Mouse (Mus musculus): ENCODE measurements around the gene Wdr45b.
"Not testable (repeated sequence)": the region's sequence is repeated elsewhere in the genome, so short reads cannot be mapped to it uniquely, and the experiment has no call there.

Gene Wdr45b

GRCm38 (mm10) chr11:121328619-121329018 is 25.6 kb downstream of the Wdr45b start:
- no peak for DNase-seq (ENCODE audit: inconsistent ontology term)

- no peak for DNase-seq (ENCODE audit: inconsistent ontology term)
Measured at GRCm38 (mm10) chr11:121328206-121328605, 26.0 kb downstream of the Wdr45b start.

GRCm38 (mm10) chr11:121326681-121327080 is 27.6 kb downstream of the Wdr45b start:
- DNase-seq (ENCODE audit: inconsistent ontology term) = no peak

DNA sequence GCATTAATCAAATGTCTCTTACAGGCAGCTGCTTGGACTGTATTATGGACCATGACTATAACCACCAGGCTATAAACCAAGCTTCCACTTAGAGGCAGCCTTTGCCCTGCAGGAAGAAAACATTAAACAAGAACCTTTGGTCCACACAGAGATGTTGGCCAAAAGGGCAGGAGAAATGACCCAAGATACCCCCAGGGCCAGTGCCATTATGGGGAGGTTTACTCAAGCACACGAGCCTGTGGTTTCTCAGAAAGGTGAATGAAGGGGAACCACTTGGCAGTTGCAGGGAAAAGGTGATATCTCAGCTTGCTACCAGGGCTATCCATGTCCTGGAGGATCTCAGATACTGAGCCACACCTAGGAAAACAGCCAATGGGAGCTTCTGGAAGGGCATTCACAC is 28.2 kb downstream of the Wdr45b start:
- DNase-seq (ENCODE audit: inconsistent ontology term) = no peak

- DNase-seq (ENCODE audit: inconsistent ontology term) = not testable (repeated sequence)
Measured at GRCm38 (mm10) chr11:121307712-121308111, 46.5 kb downstream of the Wdr45b start.

- no peak for DNase-seq (ENCODE audit: inconsistent ontology term)
Measured at GRCm38 (mm10) chr11:121306608-121307007, 47.6 kb downstream of the Wdr45b start.

GRCm38 (mm10) chr11:121305371-121305770 is 48.9 kb downstream of the Wdr45b start:
- DNase-seq (ENCODE audit: inconsistent ontology term) = no peak

GRCm38 (mm10) chr11:121300265-121300664 is 54.0 kb downstream of the Wdr45b start:
- no peak for DNase-seq (ENCODE audit: inconsistent ontology term)

GRCm38 (mm10) chr11:121298493-121298892 is 55.8 kb downstream of the Wdr45b start:
- DNase-seq (ENCODE audit: inconsistent ontology term) = no peak

DNA sequence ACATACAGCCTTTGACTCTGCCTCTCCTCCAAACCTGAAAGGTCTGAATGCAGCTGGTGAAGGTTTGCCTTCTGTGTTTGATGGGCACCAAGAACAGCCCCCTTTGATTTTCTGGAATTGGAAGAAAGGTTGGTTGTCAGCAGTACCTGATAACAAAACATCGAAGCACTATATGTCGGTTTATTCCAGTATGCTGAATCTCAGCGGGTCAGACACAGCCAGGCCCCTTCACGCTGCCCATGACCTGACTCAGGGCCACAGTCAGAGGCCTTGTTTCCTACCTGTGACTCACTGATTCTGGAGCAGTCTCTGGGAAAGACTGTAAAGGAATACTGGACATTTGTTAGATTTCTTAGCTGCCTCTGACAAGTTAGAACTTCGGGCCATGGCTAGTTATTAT is 59.5 kb downstream of the Wdr45b start:
- no peak for DNase-seq (ENCODE audit: inconsistent ontology term)

DNA sequence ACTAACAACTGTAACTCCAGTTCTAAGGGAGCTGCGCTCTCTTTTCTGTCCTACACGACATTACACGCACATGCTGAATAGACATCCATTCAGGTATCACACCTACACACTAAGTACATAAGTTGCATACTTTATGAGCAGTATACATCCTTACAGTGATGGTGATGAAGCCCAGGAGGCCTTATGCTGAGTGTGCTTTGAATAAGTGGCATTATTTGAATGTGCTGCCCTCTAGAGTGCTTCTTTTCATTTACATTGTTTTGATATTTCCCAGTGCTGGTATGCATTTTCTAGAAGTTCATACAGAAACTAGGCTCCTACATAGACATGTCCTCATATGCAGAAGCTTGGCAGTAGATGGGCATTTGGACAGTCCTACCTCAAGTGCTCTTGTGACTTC is 64.4 kb downstream of the Wdr45b start:
- no peak for DNase-seq (ENCODE audit: inconsistent ontology term)

DNA sequence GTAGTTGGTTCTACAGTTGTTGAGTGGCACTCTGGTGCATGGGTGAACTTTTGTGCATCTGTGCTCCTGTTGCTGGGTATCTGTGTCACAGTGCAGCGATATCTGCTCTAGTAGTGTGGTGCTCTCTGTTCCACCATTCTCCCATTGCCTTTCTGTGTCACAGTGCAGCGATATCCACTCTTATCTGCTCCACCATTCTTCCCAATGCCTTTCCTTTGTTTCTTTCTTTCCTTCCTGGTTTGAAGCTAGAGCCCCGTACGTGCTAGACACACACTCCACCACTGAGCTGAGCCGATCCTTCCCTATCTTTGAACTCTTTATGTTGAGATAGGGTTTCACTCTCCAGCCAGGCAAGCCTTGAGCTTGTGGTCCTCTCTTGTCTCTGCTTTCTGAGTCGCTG is 71.3 kb downstream of the Wdr45b start:
- no peak for DNase-seq (ENCODE audit: inconsistent ontology term)

GRCm38 (mm10) chr11:121278011-121278410 is 76.2 kb downstream of the Wdr45b start:
- DNase-seq (ENCODE audit: inconsistent ontology term) = no peak

- no peak for DNase-seq (ENCODE audit: inconsistent ontology term)
Measured at GRCm38 (mm10) chr11:121277516-121277915, 76.7 kb downstream of the Wdr45b start.

Measured in Muller cell, postnatal 12 days (primary cell).